Mouse (Mus musculus) heart, postnatal 0 days (tissue): ENCODE data around the gene Ovol3.

Experiments used
- CTCF ChIP-seq: IDR thresholded peaks from 2 replicates; pipeline ENCODE4 v1.5.1; 2016; ENCODE audit warnings: antibody characterized with exemption, control low read depth, low read depth
- EP300 ChIP-seq: IDR thresholded peaks from 2 replicates; pipeline ENCODE4 v1.6.1; 2016; ENCODE audit warnings: antibody characterized with exemption, low read depth

DNA sequence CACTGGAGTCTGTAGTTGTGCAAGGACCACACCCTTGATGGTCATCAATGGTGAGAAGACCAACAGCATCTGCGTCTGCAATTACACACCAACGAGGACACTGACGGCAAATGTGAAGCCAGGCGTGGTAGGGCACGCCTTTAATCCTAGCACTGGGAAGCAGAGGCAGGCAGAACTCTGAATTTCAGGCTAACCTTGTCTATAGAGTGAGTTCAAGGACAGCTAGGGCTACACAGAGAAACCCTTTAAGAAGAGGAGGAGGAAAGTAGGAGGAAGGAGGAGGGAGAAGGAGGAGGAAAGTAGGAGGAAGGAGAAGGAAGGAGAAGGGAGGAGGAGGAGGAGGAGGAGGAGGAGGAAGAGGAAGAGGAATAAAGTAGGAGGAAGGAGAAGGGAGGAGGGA, 30.0 kb upstream of the Ovol3 start:
- TF ChIP-seq EP300 (no peak), CTCF (no peak)
